Mouse (Mus musculus): ENCODE results near the gene Rab43. TPM values are rescaled to one million over a fixed set of nuclear protein-coding genes. Genes with fewer than 3 reads are reported as not detected.
"Not testable (repeated sequence)": the region's sequence is repeated elsewhere in the genome, so short reads cannot be mapped to it uniquely, and the experiment has no call there.

Rab43 gene
- total RNA-seq, 4 experiments from 2014 or later, result 18.9 to 23.5 (median 20.0) TPM

DNA sequence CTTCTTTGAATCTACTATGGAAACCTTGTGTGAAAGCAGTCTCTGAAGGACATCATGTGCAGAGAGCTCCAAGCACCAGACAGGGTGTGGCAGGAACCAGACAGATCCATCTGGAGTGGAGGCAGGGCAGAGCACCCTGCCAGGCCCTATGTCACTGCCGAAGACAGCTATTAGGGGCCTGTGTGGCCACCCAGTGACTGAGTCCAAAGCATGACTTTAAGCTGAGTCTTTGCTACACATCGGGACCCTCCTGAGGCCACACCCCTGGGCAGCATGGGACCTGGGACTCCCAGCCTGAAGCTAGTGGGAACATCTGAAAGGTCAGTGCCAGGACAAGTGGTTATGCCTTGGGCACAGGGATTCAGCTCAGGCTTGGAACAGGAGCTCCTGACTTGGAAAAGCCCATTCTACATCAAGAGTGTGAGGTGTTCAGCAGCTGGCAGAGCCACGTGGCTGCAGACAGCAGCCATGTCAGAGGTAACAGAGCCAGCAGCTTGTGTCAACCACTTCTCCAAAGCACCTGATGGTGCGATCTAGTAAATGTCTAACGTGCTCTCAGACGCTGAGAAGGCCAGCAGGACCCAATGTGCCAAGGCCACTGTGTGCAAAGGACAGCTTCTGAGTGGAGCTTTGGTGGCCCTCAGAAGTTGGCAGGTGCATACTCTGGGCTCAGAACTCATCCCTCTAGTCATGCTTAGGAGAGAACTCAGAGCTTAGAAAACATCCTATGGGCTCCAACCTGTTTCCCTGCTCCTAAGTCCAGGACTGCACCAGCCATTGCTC lies 24.7 kb downstream of the Rab43 start:
- no peak for DNase-seq (ENCODE audit: low spot score in 2 of 2)

DNA sequence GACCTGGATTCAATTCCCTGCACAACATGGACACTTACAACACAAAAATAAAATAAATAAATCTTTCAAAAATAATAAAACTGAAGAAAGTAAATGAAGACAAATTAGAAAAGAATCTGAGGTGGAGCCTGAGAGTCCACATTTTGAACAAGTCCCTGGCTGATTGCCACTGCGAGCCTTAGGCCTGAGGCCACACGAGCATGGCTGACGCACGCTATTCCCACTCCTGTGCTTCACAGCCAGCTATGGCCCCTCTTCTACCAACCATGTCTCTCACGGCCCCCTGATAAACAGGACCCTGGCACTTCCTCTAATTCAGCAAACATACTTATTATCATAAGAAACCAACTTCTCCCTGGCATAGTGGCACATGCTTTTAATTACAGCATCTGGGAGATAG lies 25.3 kb downstream of the Rab43 start:
- DNase-seq (ENCODE audit: low spot score in 2 of 2), result no peak

DNA sequence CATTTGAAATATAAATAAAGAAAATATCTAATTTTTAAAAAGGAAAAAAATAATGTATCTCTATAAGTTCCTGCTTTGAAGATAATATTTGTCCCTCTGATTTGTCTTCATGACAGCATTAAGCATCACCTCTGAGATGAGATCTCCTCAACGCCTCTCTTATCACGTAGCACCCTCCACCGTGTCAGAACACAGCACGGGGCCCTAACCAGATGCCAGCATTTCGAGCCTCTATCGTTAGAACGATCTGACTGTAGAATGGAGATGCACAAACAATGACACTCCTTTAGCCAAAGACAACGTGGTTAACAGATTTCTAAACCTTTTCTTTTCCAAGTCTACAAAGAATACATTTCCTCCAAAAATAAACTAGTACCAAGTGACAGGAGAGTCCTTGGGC lies 27.9 kb downstream of the Rab43 start:
- DNase-seq (ENCODE audit: low spot score in 2 of 2), result no peak

DNA sequence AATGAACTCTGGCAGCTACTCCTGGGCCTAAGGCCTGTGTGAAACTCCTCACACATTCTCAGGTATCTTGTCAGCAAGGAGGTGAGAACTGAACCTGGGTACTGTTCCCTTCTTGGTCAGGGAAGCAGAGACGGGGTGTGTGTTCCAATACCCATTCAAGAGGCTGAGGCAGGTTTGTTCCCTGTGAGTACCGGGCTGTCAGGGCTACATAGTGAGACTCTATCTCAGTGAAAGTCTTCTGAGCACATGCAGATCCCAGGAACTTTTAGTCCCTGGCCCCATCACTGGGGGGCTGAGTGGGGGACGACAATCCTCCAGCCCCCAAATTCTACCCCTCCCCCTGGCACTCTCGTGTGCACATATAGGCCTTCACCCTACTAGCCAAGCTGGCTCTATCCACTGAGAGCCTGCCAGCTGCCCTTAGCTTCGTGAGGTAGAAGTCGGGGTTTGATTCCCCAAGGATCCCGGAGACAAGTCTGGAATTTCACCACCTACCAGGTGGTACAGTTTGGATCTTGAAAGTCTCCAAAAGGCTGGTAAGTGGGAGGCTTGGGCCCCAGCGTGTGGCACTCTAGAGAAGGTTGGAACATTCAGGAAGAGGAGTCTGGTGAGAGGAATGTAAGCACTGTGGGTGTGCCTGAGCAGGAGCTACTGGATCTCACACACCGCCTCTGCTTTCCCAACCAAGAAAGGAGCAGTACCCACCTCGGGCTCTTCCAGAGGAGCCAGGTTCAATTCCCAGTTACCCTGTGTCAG lies 31.2 kb downstream of the Rab43 start:
- DNase-seq (ENCODE audit: low spot score in 2 of 2), result no peak

DNA sequence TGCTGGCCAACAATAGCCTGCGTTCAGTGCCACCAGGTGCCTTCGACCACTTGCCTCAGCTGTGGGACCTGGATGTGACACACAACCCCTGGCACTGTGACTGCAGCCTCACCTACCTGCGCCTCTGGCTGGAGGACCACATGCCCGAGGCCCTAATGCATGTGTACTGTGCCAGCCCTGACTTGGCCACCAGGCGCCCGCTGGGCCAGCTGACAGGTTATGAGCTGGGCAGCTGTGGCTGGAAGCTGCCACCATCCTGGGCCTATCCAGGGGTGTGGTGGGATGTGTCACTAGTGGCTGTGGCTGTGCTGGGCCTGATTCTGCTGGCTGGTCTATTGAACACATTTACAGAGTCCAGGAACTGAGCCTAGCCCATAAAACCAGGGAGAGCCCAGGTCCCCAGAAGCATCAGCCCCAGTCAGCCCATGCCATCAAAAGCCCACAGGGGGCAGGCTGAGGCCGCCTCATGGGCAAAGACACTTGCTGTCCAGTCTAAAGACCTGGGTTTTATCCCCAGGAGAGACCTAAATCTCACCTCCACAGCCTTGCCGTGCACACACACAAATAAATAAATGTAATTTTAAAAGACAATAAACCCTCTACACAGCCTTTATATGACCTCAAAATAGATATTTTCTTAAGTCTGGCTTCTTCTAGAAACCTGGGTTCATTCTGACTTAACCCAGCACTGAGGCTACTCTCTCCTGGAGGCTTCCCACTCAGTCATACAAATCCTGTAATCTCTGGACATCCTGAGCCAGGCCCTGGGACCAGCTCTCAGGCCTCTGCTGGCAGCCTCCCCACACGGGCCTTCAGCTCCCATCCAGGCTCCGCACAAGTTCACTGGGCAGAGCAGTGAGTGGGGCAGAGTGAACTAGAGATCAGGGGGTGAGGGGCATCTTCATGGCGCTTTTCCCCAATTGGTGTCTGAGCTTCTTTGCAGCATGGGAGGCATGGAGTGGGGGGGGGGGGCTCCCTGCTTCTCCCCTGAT lies 32.5 kb downstream of the Rab43 start:
- no peak for DNase-seq (ENCODE audit: low spot score in 2 of 2)

DNA sequence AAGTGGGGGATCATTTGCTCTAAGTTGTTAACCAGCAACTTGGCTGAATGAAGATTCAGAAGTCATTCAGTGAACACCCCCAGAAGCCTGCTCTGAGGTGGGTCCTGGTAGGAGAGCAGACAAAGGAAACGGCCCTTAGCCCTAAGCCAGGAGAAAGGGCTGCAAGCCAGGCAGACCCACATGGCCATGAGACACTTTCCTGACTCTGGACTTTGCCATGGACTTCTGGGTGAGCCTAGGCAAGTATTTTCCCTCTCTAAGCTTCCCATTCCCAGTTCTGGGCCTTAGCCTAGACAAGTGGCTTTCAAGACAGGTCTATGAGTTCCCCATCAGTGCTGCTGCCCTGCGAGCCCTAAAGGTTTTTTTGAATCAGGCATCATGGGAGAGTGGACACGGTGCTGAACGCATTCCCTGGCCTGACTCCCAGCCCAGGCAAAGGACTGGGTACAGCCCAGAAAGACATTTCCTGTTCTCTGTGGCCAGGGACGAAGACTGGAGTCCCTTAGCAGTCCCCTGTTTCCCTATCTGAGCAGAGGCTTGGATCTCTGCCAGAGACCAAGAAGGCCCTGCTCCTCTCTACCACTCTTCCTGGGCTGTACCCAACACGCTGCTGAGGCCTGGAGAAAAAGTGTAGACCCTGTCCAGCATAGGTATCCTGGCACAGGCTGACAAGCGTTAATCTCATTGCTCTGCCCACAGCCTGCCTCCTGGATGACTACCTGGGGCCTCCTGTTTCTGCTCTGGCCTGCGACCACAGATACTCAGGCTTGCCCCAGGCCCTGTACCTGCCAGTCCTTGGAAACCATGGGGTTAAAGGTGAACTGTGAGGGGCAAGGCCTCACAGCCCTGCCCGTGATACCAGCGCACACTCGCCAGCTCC lies 33.4 kb downstream of the Rab43 start:
- no peak for DNase-seq (ENCODE audit: low spot score in 2 of 2)

DNA sequence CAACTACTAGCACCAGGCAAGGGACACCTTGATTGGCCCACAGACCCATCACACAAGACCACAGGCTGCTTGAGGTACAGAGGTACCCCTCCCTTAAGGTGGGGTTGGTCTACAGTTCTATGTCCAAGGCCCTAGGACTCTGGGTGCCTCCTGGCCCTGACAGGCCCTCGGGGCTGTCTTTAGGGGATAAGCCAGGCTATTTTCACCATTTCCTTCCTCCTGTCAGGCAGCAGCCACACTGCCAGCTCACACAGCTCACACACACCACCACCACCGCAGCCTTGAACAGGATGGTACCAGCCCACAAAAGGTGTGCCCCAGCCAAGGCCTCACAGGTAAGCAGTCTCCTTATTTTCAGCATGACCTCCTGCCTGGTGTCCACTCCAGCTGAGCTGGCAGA lies 34.1 kb downstream of the Rab43 start, which contains the start of gene Gp9:
TSS of gene Gp9 (plus strand) at position 231 of the 400 bp plus-strand sequence.
- DNase-seq (ENCODE audit: low spot score in 2 of 2), result no peak

DNA sequence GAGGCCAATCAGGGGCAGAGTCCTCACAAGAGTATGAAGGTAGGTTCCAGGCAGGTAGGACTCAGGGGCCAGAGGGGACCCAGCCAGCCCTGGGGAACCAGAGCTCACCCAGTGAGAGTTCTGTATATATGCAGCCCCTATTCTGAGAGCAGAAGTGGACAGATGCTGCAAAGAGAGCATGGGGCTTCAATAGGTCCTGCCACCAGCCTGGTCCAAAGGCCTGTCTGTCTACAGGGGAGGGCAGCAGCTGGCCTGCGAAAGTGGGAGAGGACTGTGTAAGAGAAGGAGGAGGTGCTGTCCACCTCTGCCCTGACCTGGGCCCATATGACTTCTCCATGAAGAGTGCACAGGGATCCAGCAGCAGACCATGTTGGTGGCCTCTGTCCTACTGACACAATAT lies 35.3 kb downstream of the Rab43 start:
- no peak for DNase-seq (ENCODE audit: low spot score in 2 of 2)

DNA sequence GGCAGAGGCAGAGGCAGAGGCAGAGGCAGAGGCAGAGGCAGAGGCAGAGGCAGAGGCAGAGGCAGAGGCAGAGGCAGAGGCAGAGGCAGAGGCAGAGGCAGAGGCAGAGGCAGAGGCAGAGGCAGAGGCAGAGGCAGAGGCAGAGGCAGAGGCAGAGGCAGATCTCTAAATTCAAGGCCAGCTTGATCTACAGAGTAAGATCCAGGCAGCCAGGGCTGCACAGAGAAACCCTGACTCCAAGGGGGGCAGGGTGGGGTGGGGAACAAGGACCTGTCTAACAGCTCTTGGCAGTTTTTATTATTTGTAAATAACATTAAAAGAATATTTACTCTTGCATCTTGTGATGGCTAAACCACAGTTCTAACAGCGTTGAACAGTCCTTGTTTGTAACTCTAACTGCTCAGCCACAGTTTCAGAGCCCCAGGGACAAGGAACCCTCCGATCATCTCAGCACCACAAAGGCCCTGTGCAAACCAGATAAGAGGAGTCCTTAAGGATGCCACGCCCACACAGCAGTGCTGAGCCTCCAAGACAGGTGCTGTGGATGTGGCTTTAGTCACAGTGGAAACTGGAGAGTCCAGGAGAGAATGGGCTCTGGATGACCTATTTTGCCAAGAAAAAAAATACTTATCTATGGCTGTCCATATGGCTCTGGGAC lies 36.2 kb downstream of the Rab43 start:
- no peak for DNase-seq (ENCODE audit: low spot score in 2 of 2)

DNA sequence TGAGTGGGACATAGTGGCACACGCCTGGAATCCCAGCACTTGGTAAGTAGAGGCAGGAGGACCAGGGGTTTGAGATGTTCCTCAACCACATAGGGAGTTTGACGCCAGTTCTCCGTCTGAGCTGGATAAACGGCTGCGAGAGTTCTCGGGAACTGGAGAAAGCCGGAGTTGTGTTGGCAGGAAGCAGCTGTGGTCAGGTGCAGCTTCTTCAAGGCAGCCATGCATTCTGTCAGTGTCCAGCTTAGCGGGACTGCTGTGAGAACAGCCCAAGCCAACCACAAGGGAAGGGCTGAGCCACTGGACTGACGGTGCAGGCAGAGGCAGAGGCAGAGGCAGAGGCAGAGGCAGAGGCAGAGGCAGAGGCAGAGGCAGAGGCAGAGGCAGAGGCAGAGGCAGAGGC lies 37.1 kb downstream of the Rab43 start:
- no peak for DNase-seq (ENCODE audit: low spot score in 2 of 2)

DNA sequence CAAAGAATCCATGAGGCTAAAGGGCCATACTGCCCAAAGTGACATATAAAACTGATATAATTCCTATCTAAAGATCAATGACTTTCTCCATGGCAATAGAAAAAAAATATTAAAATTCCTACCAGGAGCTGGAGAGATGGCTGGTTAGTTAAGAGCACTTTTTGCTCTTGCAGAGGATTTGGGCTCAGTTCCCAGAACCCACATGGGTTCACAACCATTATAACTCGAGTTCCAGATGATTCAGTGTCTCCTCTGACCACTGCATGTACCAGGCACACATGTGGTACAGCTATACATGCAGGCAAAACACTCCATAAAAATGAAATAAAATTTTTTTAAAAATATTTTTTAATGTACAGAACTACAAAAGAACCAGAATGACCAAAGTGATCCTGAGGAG lies 37.5 kb downstream of the Rab43 start:
- DNase-seq (ENCODE audit: low spot score in 2 of 2), result no peak

DNA sequence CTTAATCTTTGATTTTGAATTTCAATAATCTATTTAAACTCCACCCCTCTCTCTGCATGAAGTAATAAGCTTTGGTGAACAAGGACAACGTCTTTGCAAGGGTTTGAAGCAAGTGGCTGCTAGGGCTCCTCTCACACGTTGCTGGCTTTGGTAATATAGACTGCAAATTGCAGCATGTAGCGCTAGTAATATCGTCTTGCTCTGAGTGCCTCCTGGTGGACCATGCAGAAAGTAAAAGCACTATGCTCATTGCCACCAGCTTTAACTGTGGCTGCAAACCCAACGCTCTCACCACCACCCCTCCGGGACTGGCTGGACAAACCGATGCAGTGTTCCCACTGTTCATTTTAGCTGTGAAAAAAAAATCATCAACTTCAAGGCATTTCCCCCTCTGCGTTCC lies 41.3 kb downstream of the Rab43 start:
- DNase-seq (ENCODE audit: low spot score in 2 of 2), result no peak

DNA sequence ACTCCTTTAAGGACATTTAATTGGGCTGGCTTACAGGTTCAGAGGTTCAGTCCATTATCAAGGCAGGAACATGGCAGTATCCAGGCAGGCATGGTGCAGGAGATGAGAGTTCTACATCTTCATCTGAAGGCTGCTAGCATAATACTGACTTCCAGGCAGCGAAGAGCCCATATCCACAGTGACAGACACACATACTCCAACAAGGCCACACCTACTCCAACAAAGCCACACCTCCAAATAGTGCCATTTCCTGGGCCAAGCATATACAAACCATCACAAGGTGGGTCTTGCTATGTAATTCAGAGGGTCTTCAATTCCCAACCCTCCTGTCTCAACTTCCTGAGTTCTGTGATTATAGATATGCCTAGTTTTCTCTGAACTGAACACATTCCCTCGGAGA lies 47.7 kb downstream of the Rab43 start:
- not testable (repeated sequence) for DNase-seq (ENCODE audit: low spot score in 2 of 2)

DNA sequence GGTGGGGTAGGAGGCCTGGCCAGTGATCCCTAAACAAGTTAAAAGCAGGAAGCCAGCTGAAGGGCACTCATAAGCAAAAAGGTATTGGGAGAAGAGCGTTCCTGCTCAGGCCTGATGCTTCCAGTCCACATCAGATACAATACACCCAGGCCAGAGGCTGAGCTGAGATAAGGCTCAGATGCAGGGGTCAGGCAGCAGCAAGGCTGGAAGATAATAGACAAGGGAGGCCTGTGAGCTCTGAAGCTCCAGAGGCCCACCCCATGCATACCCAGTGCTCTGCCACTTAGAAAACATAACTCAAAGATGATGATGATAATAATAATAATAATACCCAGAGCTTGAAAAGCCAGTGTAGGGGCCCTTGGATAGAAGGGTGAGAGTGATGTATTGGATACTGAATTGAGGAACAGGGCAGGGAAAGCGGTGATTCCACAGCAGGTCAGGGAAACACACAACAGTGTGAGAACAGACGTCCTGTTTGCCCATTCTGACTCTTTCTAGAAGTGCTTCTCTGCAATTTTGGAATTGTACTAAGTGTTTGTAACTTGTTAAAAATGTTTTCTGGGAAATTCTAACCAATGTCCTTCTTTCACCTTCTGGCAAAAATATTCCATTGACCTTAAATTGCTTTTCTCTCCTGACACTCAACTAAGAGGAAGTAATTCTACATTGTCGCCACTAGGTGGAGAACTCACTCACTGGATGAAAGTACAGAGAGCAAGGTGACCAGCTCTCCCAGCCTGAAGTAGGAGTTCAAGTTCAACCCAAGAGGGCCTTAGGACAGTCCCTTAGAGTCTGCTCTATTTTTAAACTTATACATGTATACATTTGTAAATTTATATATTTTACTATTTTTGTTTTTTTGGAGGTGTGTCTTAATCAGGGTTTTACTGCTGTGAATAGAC lies 48.3 kb downstream of the Rab43 start:
- DNase-seq (ENCODE audit: low spot score in 2 of 2), result no peak

DNA sequence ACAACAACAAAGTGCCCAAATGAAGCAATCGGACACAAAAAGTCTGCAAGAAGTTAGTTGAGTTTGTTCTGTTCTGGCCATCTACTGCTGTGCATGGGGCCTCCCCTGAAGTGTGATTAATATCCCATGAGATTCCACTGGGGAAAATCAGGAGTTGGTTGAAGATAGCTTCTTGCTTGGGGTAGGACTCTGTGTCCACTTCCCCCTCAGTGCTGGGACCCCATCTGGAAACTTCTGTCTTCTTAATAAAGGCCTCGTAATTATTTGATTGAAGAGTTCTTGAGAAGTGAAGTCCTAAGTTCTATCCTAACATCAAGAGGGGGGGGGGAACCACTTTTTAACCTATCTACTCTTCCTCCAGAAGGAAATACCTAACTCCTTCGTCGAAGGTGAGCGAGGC lies 49.8 kb downstream of the Rab43 start:
- no peak for DNase-seq (ENCODE audit: low spot score in 2 of 2)

DNA sequence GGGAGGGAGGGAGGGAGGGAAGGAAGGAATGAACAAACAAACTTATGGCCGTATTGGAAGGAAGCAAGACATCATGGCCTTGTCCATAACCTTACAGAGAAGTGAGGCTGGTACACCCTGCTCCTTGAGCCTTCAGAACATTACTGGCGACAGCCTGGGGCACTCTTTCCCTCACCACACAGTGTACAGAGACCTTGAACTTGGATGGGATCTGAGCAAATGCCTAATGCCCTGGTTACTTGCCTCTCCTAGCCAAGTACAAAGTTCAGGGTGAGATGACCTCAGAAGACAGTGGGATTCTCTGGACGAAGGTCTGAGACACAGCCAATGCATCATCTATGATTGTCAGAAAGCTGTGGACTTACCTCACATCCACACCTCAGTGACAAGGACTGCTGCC lies 52.1 kb downstream of the Rab43 start:
- DNase-seq (ENCODE audit: low spot score in 2 of 2), result no peak

DNA sequence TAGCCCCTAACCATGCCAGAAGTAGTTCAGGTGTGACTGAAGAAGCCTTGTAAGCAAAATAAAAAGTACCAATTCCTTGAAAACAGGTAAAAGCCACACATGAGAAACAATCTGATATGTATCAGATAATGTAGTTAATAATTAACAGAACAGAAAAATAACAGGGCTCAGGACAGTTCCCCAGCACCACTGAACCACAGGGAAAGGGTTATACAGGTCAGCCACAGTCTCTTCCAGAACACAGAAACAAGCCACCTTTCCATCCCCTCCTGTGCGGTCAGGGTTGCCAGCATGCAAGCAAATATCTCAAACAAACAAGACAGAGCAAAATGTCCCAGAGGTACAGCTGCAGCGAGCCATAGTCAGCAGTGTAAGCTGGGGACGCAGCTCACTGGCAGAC lies 52.6 kb downstream of the Rab43 start:
- DNase-seq (ENCODE audit: low spot score in 2 of 2), result no peak

DNA sequence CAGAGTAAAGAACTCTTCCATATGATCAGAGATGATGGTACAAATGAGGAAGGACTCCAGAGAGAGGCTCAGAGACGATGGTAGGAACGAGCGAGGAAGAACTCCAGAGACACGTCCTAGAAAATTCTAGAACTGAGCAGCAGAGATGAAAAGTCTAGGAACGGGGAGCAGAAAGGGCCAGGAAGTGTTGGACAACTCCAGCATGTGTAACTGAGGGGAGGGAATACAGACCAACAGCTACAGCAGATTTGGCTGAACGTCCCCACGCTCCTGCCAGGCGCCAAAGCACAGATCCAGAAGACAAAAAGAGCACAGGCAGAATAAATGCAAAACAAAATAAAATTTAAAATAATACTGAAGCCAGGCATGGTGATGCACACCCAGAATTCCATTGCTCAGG lies 55.1 kb downstream of the Rab43 start:
- DNase-seq (ENCODE audit: low spot score in 2 of 2), result no peak

DNA sequence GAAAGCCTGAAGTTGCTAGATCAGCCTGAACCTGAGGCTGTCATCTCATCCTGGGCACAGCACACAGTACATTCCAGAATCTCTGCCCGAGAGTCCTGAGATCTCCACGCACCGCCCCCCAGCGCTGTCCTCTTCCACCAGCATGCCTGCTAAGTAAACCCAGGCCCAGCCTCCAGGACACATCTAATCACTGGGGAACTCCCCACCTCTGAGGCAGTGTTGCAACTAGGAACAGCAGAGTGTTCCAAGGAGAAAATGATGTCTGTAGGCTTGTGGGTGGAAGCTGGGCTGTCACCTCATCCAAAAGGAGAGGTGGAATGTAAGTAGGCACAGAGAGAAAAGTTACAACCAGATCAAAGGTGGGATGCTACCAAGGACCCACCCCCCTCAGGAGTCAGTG lies 56.8 kb downstream of the Rab43 start:
- DNase-seq (ENCODE audit: low spot score in 2 of 2), result no peak
